Mouse (Mus musculus) urinary bladder, adult 18-20 months (tissue): ENCODE data around the gene Mipol1.
A peak's percentile ranks its signal among the peaks of the same experiment; 100 is the strongest.

Experiments used
- DNase-seq, 2 experiments: peaks; one replicate each; pipeline ENCODE4 v3.0.0; 2022; ENCODE audit warnings: low spot score in 2 of 2, mixed read lengths in 2 of 2

Mipol1 gene

GRCm38 (mm10) chr12:57243671-57244495, 13.7 kb downstream of the Mipol1 start:
- no peak for DNase-seq

- no peak for DNase-seq
Measured at GRCm38 (mm10) chr12:57258572-57258971, 28.3 kb downstream of the Mipol1 start.

GRCm38 (mm10) chr12:57275456-57275855, 45.2 kb downstream of the Mipol1 start:
- DNase-seq: no peak

GRCm38 (mm10) chr12:57281155-57282114, 51.2 kb downstream of the Mipol1 start:
- DNase-seq: no peak

GRCm38 (mm10) chr12:57285303-57286059, 55.3 kb downstream of the Mipol1 start:
- no peak for DNase-seq

GRCm38 (mm10) chr12:57307337-57307736, 77.1 kb downstream of the Mipol1 start:
- no peak for DNase-seq

- no peak for DNase-seq
Measured at GRCm38 (mm10) chr12:57307748-57308147, 77.5 kb downstream of the Mipol1 start.

GRCm38 (mm10) chr12:57339053-57339452, 108.8 kb downstream of the Mipol1 start:
- no peak for DNase-seq

GRCm38 (mm10) chr12:57340111-57340510, 109.9 kb downstream of the Mipol1 start:
- no peak for DNase-seq

GRCm38 (mm10) chr12:57362732-57363131, 132.5 kb downstream of the Mipol1 start:
- DNase-seq: no peak

GRCm38 (mm10) chr12:57364027-57364426, 133.8 kb downstream of the Mipol1 start:
- DNase-seq: no peak

- no peak for DNase-seq
Measured at GRCm38 (mm10) chr12:57371790-57372547, 141.7 kb downstream of the Mipol1 start.

GRCm38 (mm10) chr12:57382797-57383196, 152.6 kb downstream of the Mipol1 start:
- no peak for DNase-seq

GRCm38 (mm10) chr12:57387588-57388292, 157.5 kb downstream of the Mipol1 start:
- no peak for DNase-seq

GRCm38 (mm10) chr12:57399547-57399946, 169.3 kb downstream of the Mipol1 start:
- DNase-seq: no peak

- DNase-seq: no peak
Measured at GRCm38 (mm10) chr12:57400186-57400585, 170.0 kb downstream of the Mipol1 start.

- DNase-seq: no peak
Measured at GRCm38 (mm10) chr12:57401126-57401525, 170.9 kb downstream of the Mipol1 start.

GRCm38 (mm10) chr12:57402360-57402759, 172.1 kb downstream of the Mipol1 start:
- no peak for DNase-seq

- DNase-seq: no peak
Measured at GRCm38 (mm10) chr12:57409976-57410375, 179.7 kb downstream of the Mipol1 start.

GRCm38 (mm10) chr12:57413833-57414232, 183.6 kb downstream of the Mipol1 start:
- DNase-seq: peak in 1 of 2 experiments; percentile 12
